Mouse (Mus musculus): ENCODE data around the gene Ttll11.

DNA sequence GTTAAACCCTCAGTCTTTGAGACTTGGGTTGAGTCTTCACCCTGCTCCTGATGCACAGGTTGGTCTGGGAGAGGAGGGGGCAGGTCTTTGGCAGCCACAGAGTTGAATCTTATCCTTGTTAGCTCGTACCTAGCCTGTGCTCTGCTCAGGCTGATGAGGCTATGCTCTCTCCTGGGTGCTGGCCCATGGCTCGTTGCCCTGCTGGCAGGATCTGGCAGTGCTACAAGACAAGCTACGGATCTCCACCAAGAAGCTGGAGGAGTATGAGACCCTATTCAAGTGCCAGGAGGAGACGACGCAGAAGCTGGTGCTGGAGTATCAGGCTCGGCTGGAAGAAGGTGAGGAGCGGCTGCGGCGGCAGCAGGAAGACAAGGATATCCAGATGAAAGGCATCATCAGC is 256.9 kb downstream of the Ttll11 start:
- TF ChIP-seq CTCF (IDR thresholded peaks at IDR 0.05; ENCODE audit: control insufficient read depth, insufficient read depth, low read length) (no peak), POLR2A (IDR thresholded peaks at IDR 0.05; ENCODE audit: borderline replicate concordance, control insufficient read depth, low read depth, low read length) (no peak)

All from bone marrow, adult 2 months (tissue).